Comparison of ENCODE assay signal across 19 mouse cellular contexts in the genomic region with DNA sequence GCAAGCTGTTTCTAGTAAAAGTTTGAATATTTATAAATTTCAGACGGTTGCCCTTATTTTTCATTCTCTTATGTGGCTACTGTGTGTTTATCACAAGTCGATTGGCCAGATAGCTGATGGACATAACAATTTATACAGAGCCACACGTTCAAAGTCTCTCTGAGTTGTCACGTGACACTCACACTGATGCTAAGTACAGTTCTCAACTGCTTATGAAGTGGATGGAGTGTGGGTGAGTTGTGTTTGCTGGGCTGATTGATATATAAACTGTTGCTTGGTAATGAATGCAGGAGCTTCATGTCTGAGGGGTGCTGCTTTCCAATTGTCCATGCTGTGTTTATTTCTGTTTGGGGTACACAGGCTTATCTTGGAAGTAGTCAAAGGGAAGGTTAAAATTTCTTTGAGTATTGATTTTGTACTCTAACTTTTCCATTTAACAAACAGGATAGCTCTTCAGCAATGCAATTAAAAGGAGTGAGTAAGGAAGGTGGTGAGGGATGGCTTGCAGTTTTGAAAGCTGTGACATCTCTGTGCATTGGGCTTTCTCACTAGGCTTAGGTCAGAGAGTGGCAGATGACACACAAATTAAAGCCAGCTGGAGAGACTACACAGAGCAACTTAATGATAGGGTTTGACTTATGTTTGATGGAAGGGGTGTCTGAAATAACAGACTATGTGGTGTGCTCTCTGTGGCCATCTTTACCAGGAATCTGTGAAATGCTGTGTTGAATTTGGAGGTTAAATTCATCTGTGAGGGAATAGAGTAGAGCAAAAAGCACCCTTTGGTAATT. TPM values are rescaled to one million over a fixed set of nuclear protein-coding genes. Genes with fewer than 3 reads are reported as not detected.
"Had no signal": no experiment of that assay in that cellular context is flagged by ENCODE, and none has a peak within 500 bp of the region (broad histone marks: within the 10 kb centered on the region; RNA-seq: fewer than 3 reads in every experiment).

No protein-coding gene starts in this region.

- H3K36me3 ChIP-seq: liver, embryonic 13.5 days; liver, embryonic 15.5 days; midbrain, embryonic 13.5 days; midbrain, embryonic 15.5 days; neural tube, embryonic 12.5 days; stomach, embryonic 15.5 days had no signal

- DNase-seq: liver, embryonic 13.5 days; liver, postnatal 0 days; right cerebral cortex, postnatal 14 days; thymus, adult 2 months; thymus, postnatal 25 days; thymus, postnatal 4 days had no signal

- H3K27ac ChIP-seq: liver, embryonic 13.5 days; liver, embryonic 15.5 days; macrophage; midbrain, embryonic 13.5 days; midbrain, embryonic 15.5 days; neural tube, embryonic 12.5 days; stomach, embryonic 15.5 days; stomach, postnatal 0 days had no signal

- H3K4me3 ChIP-seq: liver, embryonic 13.5 days; liver, embryonic 15.5 days; megakaryocyte, embryonic 14.5 days; midbrain, embryonic 13.5 days; midbrain, embryonic 15.5 days; neural tube, embryonic 12.5 days; stomach, embryonic 15.5 days had no signal

- H3K27me3 ChIP-seq: liver, embryonic 13.5 days; liver, embryonic 15.5 days; megakaryocyte, embryonic 14.5 days; midbrain, embryonic 13.5 days; midbrain, embryonic 15.5 days; neural tube, embryonic 12.5 days; stomach, embryonic 15.5 days had no signal

- ATAC-seq: liver, postnatal 0 days; midbrain, embryonic 13.5 days; midbrain, embryonic 15.5 days had no signal

- H3K9me3 ChIP-seq: liver, embryonic 13.5 days; liver, embryonic 15.5 days; midbrain, embryonic 13.5 days; midbrain, embryonic 15.5 days; neural tube, embryonic 12.5 days; stomach, embryonic 15.5 days had no signal

- H3K4me1 ChIP-seq: liver, embryonic 13.5 days; liver, embryonic 15.5 days; megakaryocyte, embryonic 14.5 days; midbrain, embryonic 13.5 days; midbrain, embryonic 15.5 days; neural tube, embryonic 12.5 days; stomach, embryonic 15.5 days had no signal

- H3K4me2 ChIP-seq: liver, embryonic 11.5 days; liver, embryonic 13.5 days; liver, embryonic 15.5 days; midbrain, embryonic 11.5 days; midbrain, embryonic 13.5 days; midbrain, embryonic 15.5 days; neural tube, embryonic 12.5 days; stomach, embryonic 15.5 days had no signal

- H3K9ac ChIP-seq: liver, embryonic 13.5 days; liver, embryonic 15.5 days; liver, postnatal 0 days; midbrain, embryonic 13.5 days; midbrain, embryonic 15.5 days; neural tube, embryonic 12.5 days; stomach, embryonic 15.5 days had no signal

RNA-seq across cellular contexts. Expression of a gene that starts 51.6 kb away (rescaled TPM):
- total RNA-seq: megakaryocyte progenitor cell, adult 5-6 weeks; monocyte, adult 5-6 weeks; neutrophil, adult 5-6 weeks had no signal
- polyA plus RNA-seq: macrophage; midbrain, embryonic 11.5 days had no signal
